ENCODE assay signal across 24 mouse cellular contexts in genomic region chr17:15120096-15120495, GRCm38 (mm10).
DNase-seq lines count a peak whose midpoint lies in the region; ATAC-seq and TF ChIP-seq lines count a peak whose summit lies in the region.
"Had no signal": no experiment of that assay in that cellular context is flagged by ENCODE, and none has a peak within 500 bp of the region (broad histone marks: within the 10 kb centered on the region; RNA-seq: fewer than 3 reads in every experiment).

No protein-coding gene starts in this region.

- H3K4me1 ChIP-seq in intestine, embryonic 14.5 days (replicated peaks; ENCODE audit: control insufficient read depth, insufficient read depth, low read length), result peaks cover 4% of the 10 kb centered on the region; the same call in 1 of the 2 replicates
- peaks cover 9% of the 10 kb centered on the region; the same call in 1 of the 2 replicates for H3K4me1 ChIP-seq in intestine, embryonic 15.5 days (replicated peaks)
- H3K4me1 ChIP-seq in lung, embryonic 15.5 days, result peaks cover 3% of the 10 kb centered on the region
- no peaks in the 10 kb centered on the region; the same call in 1 of the 2 replicates for H3K4me1 ChIP-seq in lung, adult 2 months (ENCODE audit: control insufficient read depth, insufficient read depth, low read length)
- H3K4me1 ChIP-seq in lung, postnatal 0 days (ENCODE audit: insufficient read depth, low read depth, low read length), result no peaks in the 10 kb centered on the region
- H3K4me1 ChIP-seq: embryonic facial prominence, embryonic 12.5 days; forebrain, embryonic 13.5 days; forebrain, embryonic 15.5 days had no signal

- ATAC-seq in intestine, embryonic 14.5 days (replicated peaks; ENCODE audit: low FRiP score, low TSS enrichment, low read depth), result no peak
- no peak for ATAC-seq in intestine, embryonic 15.5 days
- ATAC-seq in lung, embryonic 15.5 days (ENCODE audit: borderline replicate concordance, extremely low read depth, low FRiP score, low TSS enrichment), result peak; percentile 55; the same call in 1 of the 2 replicates
- ATAC-seq in lung, postnatal 0 days, result peak; percentile 8; the same call in 1 of the 2 replicates
- ATAC-seq: activated CD4-positive, CD25-positive, alpha-beta regulatory T cell, adult 4 months; CD4-positive, CD25-positive, alpha-beta regulatory T cell, adult 4 months; forebrain, embryonic 13.5 days; forebrain, embryonic 15.5 days; Patski had no signal

- no peak overlapping the region for H3K4me3 ChIP-seq in intestine, embryonic 14.5 days (ENCODE audit: low read depth, low read length)
- no peak overlapping the region for H3K4me3 ChIP-seq in intestine, embryonic 15.5 days (replicated peaks)
- no peak overlapping the region for H3K4me3 ChIP-seq in lung, embryonic 15.5 days
- no peak overlapping the region for H3K4me3 ChIP-seq in lung, adult 2 months (replicated peaks; ENCODE audit: extremely low read depth, low read depth, low read length)
- no peak overlapping the region for H3K4me3 ChIP-seq in lung, postnatal 0 days (ENCODE audit: low read depth, low read length)
- H3K4me3 ChIP-seq: embryonic facial prominence, embryonic 10.5 days; embryonic facial prominence, embryonic 12.5 days; forebrain, embryonic 13.5 days; forebrain, embryonic 15.5 days had no signal

- no peak for TF ChIP-seq EP300 in lung, postnatal 0 days (IDR thresholded peaks at IDR 0.05)

- TF ChIP-seq POLR2A in lung, adult 2 months (IDR thresholded peaks at IDR 0.05; ENCODE audit: borderline replicate concordance, extremely low read depth, low read depth, low read length), result no peak

- no peaks in the 10 kb centered on the region for H3K36me3 ChIP-seq in intestine, embryonic 14.5 days (ENCODE audit: control insufficient read depth, insufficient read depth, low read length)
- H3K36me3 ChIP-seq in intestine, embryonic 15.5 days, result no peaks in the 10 kb centered on the region
- no peaks in the 10 kb centered on the region for H3K36me3 ChIP-seq in lung, embryonic 15.5 days
- H3K36me3 ChIP-seq in lung, postnatal 0 days (ENCODE audit: insufficient read depth, low read length), result no peaks in the 10 kb centered on the region
- H3K36me3 ChIP-seq: embryonic facial prominence, embryonic 10.5 days; embryonic facial prominence, embryonic 12.5 days; forebrain, embryonic 15.5 days; G1E had no signal

- no peak for DNase-seq in intestine, embryonic 14.5 days (ENCODE audit: low spot score)
- no peak for DNase-seq in lung, adult 2 months
- no peak for DNase-seq in lung, postnatal 0 days (ENCODE audit: low spot score)
- DNase-seq in lung, postnatal 14 days, result no peak
- DNase-seq: adrenal gland, adult 8-10 months; adrenal gland, postnatal 14 days; adrenal gland, postnatal 36 days; B cell, adult 2 months; cerebellum, adult 11-12 months; cerebellum, adult 2 months; cerebellum, adult 9-10 months; cerebellum, postnatal 10 days; cerebellum, postnatal 25 days had no signal

- H3K27me3 ChIP-seq in intestine, embryonic 14.5 days (replicated peaks; ENCODE audit: control insufficient read depth, insufficient read depth, low read length), result no peaks in the 10 kb centered on the region
- no peaks in the 10 kb centered on the region for H3K27me3 ChIP-seq in intestine, embryonic 15.5 days (replicated peaks)
- H3K27me3 ChIP-seq in lung, embryonic 15.5 days, result no peaks in the 10 kb centered on the region
- no peaks in the 10 kb centered on the region for H3K27me3 ChIP-seq in lung, postnatal 0 days (replicated peaks; ENCODE audit: insufficient read depth, low read length)
- H3K27me3 ChIP-seq: CH12.LX; embryonic facial prominence, embryonic 12.5 days; forebrain, embryonic 13.5 days; forebrain, embryonic 15.5 days; Patski had no signal

- no peak for TF ChIP-seq CTCF in lung, adult 2 months (IDR thresholded peaks at IDR 0.05; ENCODE audit: insufficient read depth, low read length)
- 0 out of 2 replicates have a peak, but pooled peaks have one; percentile 2 for TF ChIP-seq CTCF in lung, postnatal 0 days (IDR thresholded peaks at IDR 0.05)

- 73% methylated on average over 4 of the region's 4 CpGs for WGBS in intestine, embryonic 14.5 days
- 74% methylated on average over 4 of the region's 4 CpGs for WGBS in intestine, embryonic 15.5 days
- WGBS in lung, embryonic 15.5 days, result 53% methylated on average over 4 of the region's 4 CpGs
- WGBS in lung, adult 2 months, result 60% methylated on average over 4 of the region's 4 CpGs
- WGBS in lung, postnatal 0 days, result 52% methylated on average over 4 of the region's 4 CpGs

- H3K9ac ChIP-seq in intestine, embryonic 14.5 days (ENCODE audit: low read length), result no peak overlapping the region
- no peak overlapping the region for H3K9ac ChIP-seq in intestine, embryonic 15.5 days
- H3K9ac ChIP-seq in lung, embryonic 15.5 days, result no peak overlapping the region
- H3K9ac ChIP-seq in lung, postnatal 0 days (replicated peaks; ENCODE audit: low read depth), result no peak overlapping the region
- H3K9ac ChIP-seq: embryonic facial prominence, embryonic 12.5 days; forebrain, embryonic 13.5 days; forebrain, embryonic 15.5 days had no signal

- H3K9me3 ChIP-seq in intestine, embryonic 14.5 days (ENCODE audit: control insufficient read depth, low read length), result no peaks in the 10 kb centered on the region
- no peaks in the 10 kb centered on the region for H3K9me3 ChIP-seq in intestine, embryonic 15.5 days
- no peaks in the 10 kb centered on the region for H3K9me3 ChIP-seq in lung, embryonic 15.5 days
- H3K9me3 ChIP-seq in lung, postnatal 0 days (ENCODE audit: low read length), result no peaks in the 10 kb centered on the region
- H3K9me3 ChIP-seq: embryonic facial prominence, embryonic 10.5 days; embryonic facial prominence, embryonic 12.5 days; forebrain, embryonic 13.5 days; forebrain, embryonic 15.5 days; G1E had no signal

- H3K4me2 ChIP-seq in intestine, embryonic 14.5 days (ENCODE audit: low read length), result no peak overlapping the region
- H3K4me2 ChIP-seq in intestine, embryonic 15.5 days (replicated peaks), result no peak overlapping the region
- no peak overlapping the region for H3K4me2 ChIP-seq in lung, embryonic 15.5 days
- H3K4me2 ChIP-seq in lung, postnatal 0 days (replicated peaks; ENCODE audit: low read depth, low read length), result no peak overlapping the region
- H3K4me2 ChIP-seq: embryonic facial prominence, embryonic 12.5 days; forebrain, embryonic 13.5 days; forebrain, embryonic 15.5 days had no signal

- H3K27ac ChIP-seq in intestine, embryonic 14.5 days (ENCODE audit: low read depth), result peak overlapping the region; percentile 14; the same call in 1 of the 2 replicates
- H3K27ac ChIP-seq in intestine, embryonic 15.5 days, result no peak overlapping the region
- H3K27ac ChIP-seq in lung, embryonic 15.5 days, result no peak overlapping the region; the same call in 1 of the 2 replicates
- no peak overlapping the region for H3K27ac ChIP-seq in lung, postnatal 0 days (ENCODE audit: low read length)
- H3K27ac ChIP-seq: embryonic facial prominence, embryonic 10.5 days; embryonic facial prominence, embryonic 12.5 days; forebrain, embryonic 13.5 days; forebrain, embryonic 15.5 days had no signal

Comparison
In these comparisons a context has a peak if more than half of its experiments do, and no peak if none do; other contexts are left out.
1. ATAC-seq: peak in lung, embryonic 15.5 days (single experiment) and lung, postnatal 0 days (single experiment); none in intestine, embryonic 14.5 days (single experiment) and intestine, embryonic 15.5 days (single experiment).